Mouse (Mus musculus) bone marrow macrophage, adult 2 months (primary cell): ENCODE results near the gene Cnn3.

Source experiments
- CTCF ChIP-seq: IDR thresholded peaks from 2 replicates; pipeline ENCODE4 v1.5.1; 2012; ENCODE audit warnings: low read depth, mild to moderate bottlenecking, low read length, moderate library complexity
- POLR2A ChIP-seq: IDR thresholded peaks from 2 replicates; pipeline ENCODE4 v1.6.1; 2012; ENCODE audit warnings: mild to moderate bottlenecking, low read depth, low read length, borderline replicate concordance

DNA sequence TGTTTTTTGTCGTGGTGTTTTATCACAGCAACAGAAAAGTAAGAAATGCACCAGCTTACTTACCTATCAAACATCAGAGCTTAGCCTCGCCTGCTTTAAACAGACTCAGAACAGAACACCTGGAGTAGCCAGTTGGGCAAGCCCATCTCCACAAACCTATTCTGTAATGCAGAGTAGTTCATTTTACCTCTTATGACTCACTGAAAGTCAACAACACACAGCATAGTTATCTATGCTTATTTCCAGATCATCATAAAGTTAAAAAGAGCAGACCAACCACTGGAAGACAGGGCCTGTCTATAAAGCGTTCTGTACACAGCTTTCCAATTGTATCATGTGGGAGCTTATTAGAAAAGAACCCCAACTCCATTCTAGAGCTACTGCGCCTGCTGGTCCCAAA, 24.9 kb upstream of the Cnn3 start:
- no peak for TF ChIP-seq POLR2A
- TF ChIP-seq CTCF = no peak
